Mouse (Mus musculus) left cerebral cortex, adult 9 months (tissue): Measurements from ENCODE around the gene Nudt12.

Source experiments
- DNase-seq, 2 experiments: peaks; one replicate each; pipeline ENCODE4 v3.0.0; 2022; ENCODE audit warnings: low spot score in 2 of 2

The Nudt12 gene

DNA sequence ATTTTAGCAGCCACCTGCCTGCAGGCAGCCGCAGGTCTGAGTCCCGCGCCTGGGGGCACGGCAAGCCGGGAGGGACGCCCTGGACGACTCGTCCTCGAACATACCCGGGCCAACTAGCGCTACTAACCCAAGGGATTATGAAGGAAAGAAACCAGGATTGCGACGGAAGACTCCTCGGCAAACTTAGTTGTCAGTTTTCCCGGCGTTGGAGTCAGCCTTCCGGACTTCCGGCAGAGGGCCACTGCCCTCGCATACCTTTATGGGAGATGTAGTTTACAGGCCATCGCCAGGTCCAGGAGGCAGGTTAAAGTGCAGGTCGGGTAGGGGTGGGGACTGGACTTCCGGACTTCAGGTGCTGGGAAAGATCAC is at the start of gene Nudt12:
Nudt12 (minus strand) TSS at position 282 of the 369 bp plus-strand sequence.
- DNase-seq: peak; percentile 3 to 56

DNA sequence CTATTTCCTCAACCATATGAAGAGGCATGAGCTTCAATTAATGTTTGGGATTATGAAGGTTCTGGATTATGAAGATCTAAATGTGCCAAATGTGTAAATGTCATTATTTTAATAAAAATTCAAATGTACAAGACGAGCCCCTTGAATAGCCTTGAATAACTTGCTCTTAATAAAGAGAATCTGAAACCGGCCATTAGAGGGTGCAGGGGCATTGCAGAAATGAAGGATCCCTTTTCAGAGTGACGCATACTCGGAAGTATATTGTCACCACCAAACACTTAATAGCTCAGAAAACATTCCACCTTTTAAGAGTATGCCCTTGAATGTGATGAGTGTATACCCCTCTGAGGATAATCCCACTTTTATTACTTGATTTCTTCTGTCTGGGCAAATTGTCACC is 40.1 kb upstream of the Nudt12 start:
- DNase-seq: no peak

DNA sequence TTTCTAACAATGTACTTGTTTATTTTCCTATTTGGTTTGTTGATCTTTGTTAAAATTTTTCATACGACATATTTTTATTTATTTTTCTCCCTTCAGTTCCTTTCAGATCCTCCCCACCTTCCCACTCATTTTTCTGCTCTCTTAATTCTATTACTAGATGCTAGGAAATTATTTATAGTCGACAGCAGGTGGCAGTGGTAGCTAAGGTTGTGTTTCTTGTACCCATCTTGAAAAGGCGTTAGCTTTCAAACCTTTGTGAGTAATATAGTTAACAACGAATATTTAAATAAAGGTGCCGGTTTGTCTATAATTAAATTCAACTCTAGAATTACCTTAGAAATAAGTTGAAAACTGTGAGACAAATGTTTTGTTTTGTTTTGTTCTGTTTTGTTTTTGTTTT is 26.6 kb upstream of the Nudt12 start:
- no peak for DNase-seq

DNA sequence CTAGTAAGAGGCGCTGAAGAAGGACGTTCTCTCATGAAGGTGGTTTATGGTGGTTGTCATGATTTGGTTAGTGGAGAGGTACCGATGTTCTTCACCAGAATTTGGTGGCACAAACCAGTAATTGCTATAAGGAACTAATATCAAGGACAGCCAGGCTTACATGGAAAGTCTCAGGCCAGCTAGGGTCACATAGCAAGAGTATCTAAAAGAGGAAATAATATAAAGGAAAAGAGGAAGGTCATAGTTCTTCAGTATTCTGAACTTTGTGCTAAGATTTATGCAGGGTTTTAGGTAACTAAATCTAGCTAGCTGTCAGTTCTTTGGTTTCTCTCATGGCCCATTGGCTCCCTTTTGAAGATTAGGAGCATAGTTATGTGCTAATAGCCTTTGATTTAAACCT is 20.3 kb upstream of the Nudt12 start:
- no peak for DNase-seq

DNA sequence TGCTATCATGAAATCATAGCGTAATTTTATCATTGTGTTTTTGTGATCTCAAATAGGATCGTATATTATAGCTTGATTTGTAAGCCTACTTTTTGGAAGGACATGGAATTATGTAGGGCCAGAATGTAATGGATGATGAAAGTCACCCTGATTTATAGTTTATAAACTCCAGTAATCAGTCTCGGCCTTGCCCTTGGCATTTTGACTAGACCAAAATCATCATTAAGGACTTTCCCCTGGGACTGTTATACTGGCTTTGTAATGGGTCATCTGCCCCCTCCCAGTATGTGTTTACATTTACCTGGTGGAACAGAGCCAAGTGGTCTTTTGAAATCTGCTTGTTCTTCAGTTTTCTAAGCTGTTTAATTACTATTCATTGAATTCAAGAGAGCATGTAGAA is 13.2 kb upstream of the Nudt12 start:
- DNase-seq: no peak

DNA sequence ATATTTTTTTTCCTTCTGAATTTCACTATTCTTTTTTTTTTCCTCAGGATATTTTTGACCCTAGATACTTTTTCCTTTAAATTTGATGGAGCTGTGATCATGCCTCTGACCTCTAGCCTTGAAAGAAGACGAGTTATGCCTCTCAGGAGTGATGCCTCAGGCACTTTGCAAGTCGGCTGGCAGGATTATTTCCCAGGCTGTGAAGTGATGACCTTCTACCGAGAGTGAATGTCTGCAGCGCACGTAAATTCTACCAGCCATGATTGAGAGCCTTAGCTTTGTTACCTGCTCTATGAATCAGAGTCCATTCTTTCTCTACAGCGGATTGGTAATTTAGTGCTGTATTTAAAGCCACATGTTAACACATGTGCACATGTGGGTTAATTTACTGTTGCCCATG is 11.3 kb upstream of the Nudt12 start:
- DNase-seq: no peak

DNA sequence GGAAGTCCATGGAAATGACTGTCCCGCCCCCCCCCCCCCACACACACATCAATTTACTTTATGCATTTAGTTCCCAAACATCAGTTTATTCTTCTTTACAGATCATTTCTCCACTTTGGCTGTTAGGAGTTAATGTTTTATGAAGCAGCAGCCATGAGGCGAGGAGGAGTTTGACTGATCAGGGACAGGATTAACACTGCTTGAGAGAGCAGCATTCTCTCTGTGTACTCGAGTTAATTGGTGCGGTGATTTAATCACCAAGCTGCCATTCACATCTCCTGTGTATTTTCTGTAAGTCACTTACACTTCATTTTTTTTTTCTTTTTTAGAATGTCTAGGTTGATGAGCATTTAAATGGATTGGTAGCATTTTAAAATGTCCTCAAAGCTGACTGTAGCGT is 10.8 kb upstream of the Nudt12 start:
- no peak for DNase-seq

DNA sequence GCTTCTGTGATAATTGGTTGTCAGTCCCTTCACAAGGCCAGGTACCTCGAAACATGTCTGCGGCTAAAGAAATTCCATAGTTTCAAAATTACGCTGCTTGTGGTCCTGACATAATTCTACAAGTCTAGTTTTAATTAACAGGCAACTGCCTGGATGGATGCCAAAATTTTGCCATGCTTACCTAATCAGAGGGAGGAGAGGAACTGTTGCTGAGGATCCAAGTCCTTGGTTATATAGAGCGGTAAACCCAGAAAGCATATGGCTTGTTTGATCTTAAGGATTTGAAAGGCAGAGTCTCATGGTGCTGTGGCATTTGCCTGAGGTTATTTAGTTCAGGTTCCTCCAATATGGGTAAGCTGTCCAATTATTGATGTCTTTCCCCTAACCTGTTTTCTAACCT is 5.5 kb upstream of the Nudt12 start:
- DNase-seq: no peak

DNA sequence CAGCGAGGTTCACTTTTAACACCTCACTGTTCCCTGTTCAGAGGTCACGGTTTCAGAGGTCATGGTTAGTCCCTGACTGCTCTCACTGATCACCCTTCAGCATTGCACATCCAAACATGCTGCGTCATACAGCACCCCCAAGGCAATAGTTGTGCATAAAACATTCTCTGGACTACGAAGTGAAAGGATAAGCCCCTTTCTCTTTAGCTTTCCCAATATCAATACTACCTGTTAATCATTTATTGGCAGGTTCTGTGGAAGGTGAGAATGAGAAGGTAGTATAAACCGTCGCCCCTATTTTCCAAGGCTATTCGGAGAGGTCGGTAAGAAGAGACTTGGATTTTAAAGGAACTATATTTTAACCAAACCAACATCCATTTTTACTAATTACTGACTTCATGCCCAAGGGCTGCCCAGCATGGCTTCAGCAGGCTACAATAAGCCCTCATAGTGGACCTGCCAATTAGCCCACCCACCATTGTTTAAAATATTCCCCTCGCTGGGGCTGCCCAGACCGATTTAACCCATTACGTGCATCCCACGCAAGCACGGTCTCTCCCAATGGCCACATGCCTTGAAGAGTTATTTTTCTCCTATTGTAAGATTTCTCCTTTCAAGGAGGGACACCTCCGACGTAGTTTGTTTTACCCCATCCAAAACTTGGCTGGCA is 616 bp downstream of the Nudt12 start:
- no peak for DNase-seq

DNA sequence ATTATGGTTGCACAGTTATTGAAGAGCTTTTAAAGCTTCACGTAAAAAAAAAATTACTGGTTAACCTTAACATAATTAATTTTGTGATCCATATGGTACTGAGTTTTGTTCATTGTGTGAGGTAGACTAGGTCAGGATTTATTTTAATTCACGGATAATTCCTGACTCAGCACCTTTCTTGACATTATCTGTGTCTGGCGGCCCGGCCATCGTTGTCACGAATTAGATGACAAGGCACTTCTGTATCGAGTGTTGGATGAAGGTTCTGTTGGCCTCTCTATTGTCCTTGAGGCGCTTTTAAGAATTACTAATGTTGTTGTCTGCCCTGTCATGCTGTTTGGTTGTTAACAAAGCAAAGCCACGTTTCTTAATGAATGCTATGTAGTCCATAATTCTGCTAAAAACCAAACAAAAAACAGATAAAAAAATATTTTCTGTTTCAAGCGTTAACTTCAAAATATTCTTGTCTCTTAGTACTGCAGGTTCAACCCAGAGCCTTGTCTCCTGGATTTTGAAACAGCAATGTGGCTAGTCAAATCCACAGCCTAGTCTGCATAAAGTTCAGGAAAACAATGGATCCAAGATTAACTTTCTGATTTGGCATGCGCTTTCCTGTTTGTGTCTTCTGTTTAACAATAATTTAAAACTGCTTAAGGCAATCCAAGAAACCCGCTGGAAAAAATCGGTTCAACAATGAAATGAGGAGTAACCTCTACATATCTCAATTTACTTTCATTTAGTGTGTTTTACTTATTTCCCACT is 1.4 kb downstream of the Nudt12 start:
- DNase-seq: no peak

DNA sequence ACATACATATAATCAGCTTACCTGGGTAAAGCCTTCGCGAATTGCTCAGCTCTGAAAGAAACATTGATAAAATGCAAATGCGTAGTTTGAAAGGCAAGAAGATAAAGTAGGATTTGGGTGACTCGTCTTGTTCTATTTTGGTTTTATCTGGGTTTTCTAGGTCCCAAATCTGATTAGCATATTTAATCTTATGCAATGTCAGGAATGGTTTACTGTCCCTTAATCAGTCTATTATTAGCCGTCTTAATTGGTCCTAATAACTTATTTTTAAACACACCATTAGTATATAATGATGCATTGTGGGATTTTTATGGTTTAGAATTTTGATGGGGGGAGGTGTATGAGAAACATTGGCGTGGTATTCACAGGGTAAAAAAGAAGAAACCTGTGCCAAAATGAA is 21.9 kb downstream of the Nudt12 start, which contains the start of gene Pdzph1:
Pdzph1 (minus strand) TSS at position 101 of the 400 bp plus-strand sequence.
- no peak for DNase-seq

DNA sequence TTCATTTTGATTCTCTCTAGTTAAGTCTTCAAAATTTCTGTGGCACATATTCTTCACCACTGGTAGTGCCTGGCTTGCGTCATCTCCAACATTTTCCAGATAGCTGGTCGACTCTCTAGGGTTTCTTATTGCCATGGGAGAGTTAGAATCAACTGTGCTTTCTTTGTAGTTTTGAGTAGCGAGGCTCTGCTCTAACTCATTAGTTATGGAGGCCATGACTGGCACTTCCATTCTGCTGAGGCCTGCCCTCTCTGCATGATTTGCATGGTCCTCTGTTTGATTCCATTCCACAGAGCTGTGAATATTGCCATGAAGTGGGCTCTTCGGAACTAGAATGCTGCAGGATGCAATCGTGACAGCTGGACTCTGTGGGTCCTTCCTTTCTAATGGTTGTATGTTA is 39.9 kb downstream of the Nudt12 start:
- DNase-seq: no peak

DNA sequence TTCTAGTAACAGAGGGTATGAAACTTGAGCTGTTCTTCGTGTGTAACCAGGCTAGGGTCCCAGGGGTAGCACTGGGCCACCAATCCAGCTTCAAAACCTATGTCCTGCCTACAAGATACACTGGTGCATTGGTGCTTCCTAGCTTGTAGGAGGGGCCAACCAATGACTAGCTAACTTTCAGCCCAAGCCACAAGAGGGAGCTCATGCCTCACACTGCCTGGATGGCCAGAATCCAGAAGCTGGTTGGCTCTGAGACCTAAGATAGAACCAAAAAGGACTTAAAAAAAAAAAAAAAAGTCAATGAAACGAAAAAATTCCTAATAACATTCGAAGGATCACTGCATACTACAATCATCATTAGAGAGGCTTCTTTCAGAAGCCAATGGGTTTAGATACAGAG is 53.3 kb downstream of the Nudt12 start:
- DNase-seq: peak in 1 of 2 experiments; percentile 40

DNA sequence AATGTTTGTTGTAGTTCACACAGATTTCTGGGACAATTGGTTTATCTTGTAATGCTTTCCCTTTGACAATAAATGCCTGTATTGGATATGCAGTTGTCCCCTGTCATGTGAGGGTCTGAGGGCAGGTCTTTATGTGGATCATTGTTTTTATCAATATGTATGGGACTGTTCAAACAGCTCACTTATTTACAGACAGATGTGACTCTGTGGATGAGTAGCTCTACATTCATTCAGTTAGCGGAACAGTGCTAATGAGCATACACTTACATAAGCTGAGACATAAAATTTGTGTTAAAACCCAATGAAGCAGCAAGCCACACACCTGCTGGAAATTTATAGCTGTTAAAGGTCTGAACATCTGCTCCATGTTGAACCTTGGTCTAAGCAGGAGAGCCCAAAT is 56.1 kb downstream of the Nudt12 start:
- no peak for DNase-seq
